Mouse (Mus musculus): Measurements from ENCODE around the gene Olfr1291-ps1. TPM values are rescaled to one million over a fixed set of nuclear protein-coding genes. Genes with fewer than 3 reads are reported as not detected.

Olfr1291-ps1 gene
- total and polyA plus RNA-seq, 2 experiments from 2014 or later: not detected

DNA sequence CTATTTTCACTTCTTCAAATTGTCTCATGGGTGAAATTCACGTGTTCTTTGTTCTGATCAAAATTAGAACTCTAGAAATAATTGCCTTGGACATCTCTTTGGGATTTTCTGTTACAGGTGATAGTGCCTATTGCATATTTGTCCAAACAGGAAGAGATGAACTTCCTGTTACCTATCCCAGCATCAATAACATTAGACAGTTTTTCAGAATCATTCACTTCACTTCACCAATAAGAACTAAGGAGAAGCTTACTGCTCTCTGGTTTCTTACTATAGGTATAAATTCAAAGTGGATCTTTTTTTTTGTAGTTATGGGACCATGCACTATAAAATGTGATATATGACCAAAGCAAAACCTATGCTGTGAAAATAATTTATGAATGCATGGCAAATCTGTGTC lies 43.2 kb downstream of the Olfr1291-ps1 start, which contains the start of gene Olfr1294:
TSS of gene Olfr1294 (minus strand) at position 101 of the 400 bp plus-strand sequence.
- no peak within 1 kb of the TSS for H3K9ac ChIP-seq
- no peak within 1 kb of the TSS for H3K27ac ChIP-seq (ENCODE audit: low read depth, low read length)
- no peaks in the 10 kb centered on the region for H3K27me3 ChIP-seq (ENCODE audit: insufficient read depth, low read length)
- H3K36me3 ChIP-seq (ENCODE audit: insufficient read depth): no peaks in the 10 kb centered on the region
- no peak for DNase-seq
- no peak for ATAC-seq
- H3K9me3 ChIP-seq (ENCODE audit: low read length): no peaks in the 10 kb centered on the region
- TF ChIP-seq CTCF (IDR thresholded peaks at IDR 0.05; ENCODE audit: low read depth): no peak
- no peak within 1 kb of the TSS for H3K4me2 ChIP-seq (ENCODE audit: low read depth)
- H3K4me3 ChIP-seq (ENCODE audit: low read depth, low read length): no peak within 1 kb of the TSS
- no peaks in the 10 kb centered on the region for H3K4me1 ChIP-seq (ENCODE audit: insufficient read depth)
- WGBS: 49% methylated on average over 1 of the region's 1 CpGs

Other genes starting within 250 kb of the Olfr1291-ps1 start
- not detected in 2 replicates for gene Olfr1276, start 242.7 kb upstream of the Olfr1291-ps1 start, total RNA-seq (2014; rRNA removed)
- not detected in 2 replicates for gene Olfr1276, start 242.7 kb upstream of the Olfr1291-ps1 start, polyA plus RNA-seq (2015; fragmentation: Nextera tagmentation; extraction: Ambion mirVana)
- not detected in 2 replicates for gene Olfr1277, start 223.1 kb upstream of the Olfr1291-ps1 start, total RNA-seq (2014; rRNA removed)
- not detected in 2 replicates for gene Olfr1277, start 223.1 kb upstream of the Olfr1291-ps1 start, polyA plus RNA-seq (2015; fragmentation: Nextera tagmentation; extraction: Ambion mirVana)
- gene Olfr1278, start 207.0 kb upstream of the Olfr1291-ps1 start, total RNA-seq (2014; rRNA removed): not detected in 2 replicates
- gene Olfr1278, start 207.0 kb upstream of the Olfr1291-ps1 start, polyA plus RNA-seq (2015; fragmentation: Nextera tagmentation; extraction: Ambion mirVana): not detected in 2 replicates
- gene Olfr1279, start 196.5 kb upstream of the Olfr1291-ps1 start, total RNA-seq (2014; rRNA removed): not detected in 2 replicates
- gene Olfr1279, start 196.5 kb upstream of the Olfr1291-ps1 start, polyA plus RNA-seq (2015; fragmentation: Nextera tagmentation; extraction: Ambion mirVana): not detected in 2 replicates
- not detected in 2 replicates for gene Olfr1280, start 183.2 kb upstream of the Olfr1291-ps1 start, total RNA-seq (2014; rRNA removed)
- not detected in 2 replicates for gene Olfr1280, start 183.2 kb upstream of the Olfr1291-ps1 start, polyA plus RNA-seq (2015; fragmentation: Nextera tagmentation; extraction: Ambion mirVana)
- gene Olfr1281, start 170.7 kb upstream of the Olfr1291-ps1 start, total RNA-seq (2014; rRNA removed): not detected in 2 replicates
- not detected in 2 replicates for gene Olfr1281, start 170.7 kb upstream of the Olfr1291-ps1 start, polyA plus RNA-seq (2015; fragmentation: Nextera tagmentation; extraction: Ambion mirVana)
- gene Olfr1282, start 161.1 kb upstream of the Olfr1291-ps1 start, total RNA-seq (2014; rRNA removed): not detected in 2 replicates
- gene Olfr1282, start 161.1 kb upstream of the Olfr1291-ps1 start, polyA plus RNA-seq (2015; fragmentation: Nextera tagmentation; extraction: Ambion mirVana): not detected in 2 replicates
- gene Olfr1283, start 130.4 kb upstream of the Olfr1291-ps1 start, total RNA-seq (2014; rRNA removed): not detected in 2 replicates
- gene Olfr1283, start 130.4 kb upstream of the Olfr1291-ps1 start, polyA plus RNA-seq (2015; fragmentation: Nextera tagmentation; extraction: Ambion mirVana): not detected in 2 replicates
- gene Olfr1284, start 121.7 kb upstream of the Olfr1291-ps1 start, total RNA-seq (2014; rRNA removed): not detected in 2 replicates
- gene Olfr1284, start 121.7 kb upstream of the Olfr1291-ps1 start, polyA plus RNA-seq (2015; fragmentation: Nextera tagmentation; extraction: Ambion mirVana): not detected in 2 replicates
- gene Olfr1286, start 74.1 kb upstream of the Olfr1291-ps1 start, total RNA-seq (2014; rRNA removed): not detected in 2 replicates
- gene Olfr1286, start 74.1 kb upstream of the Olfr1291-ps1 start, polyA plus RNA-seq (2015; fragmentation: Nextera tagmentation; extraction: Ambion mirVana): not detected in 2 replicates
- not detected in 2 replicates for gene Olfr1287, start 48.0 kb upstream of the Olfr1291-ps1 start, total RNA-seq (2014; rRNA removed)
- not detected in 2 replicates for gene Olfr1287, start 48.0 kb upstream of the Olfr1291-ps1 start, polyA plus RNA-seq (2015; fragmentation: Nextera tagmentation; extraction: Ambion mirVana)
- gene Olfr1288, start 23.1 kb upstream of the Olfr1291-ps1 start, total RNA-seq (2014; rRNA removed): not detected in 2 replicates
- gene Olfr1288, start 23.1 kb upstream of the Olfr1291-ps1 start, polyA plus RNA-seq (2015; fragmentation: Nextera tagmentation; extraction: Ambion mirVana): not detected in 2 replicates
- not detected in 2 replicates for gene Olfr1289, start 16.4 kb upstream of the Olfr1291-ps1 start, total RNA-seq (2014; rRNA removed)
- not detected in 2 replicates for gene Olfr1289, start 16.4 kb upstream of the Olfr1291-ps1 start, polyA plus RNA-seq (2015; fragmentation: Nextera tagmentation; extraction: Ambion mirVana)
- not detected in 2 replicates for gene Olfr1290, start 3.4 kb upstream of the Olfr1291-ps1 start, total RNA-seq (2014; rRNA removed)
- not detected in 2 replicates for gene Olfr1290, start 3.4 kb upstream of the Olfr1291-ps1 start, polyA plus RNA-seq (2015; fragmentation: Nextera tagmentation; extraction: Ambion mirVana)
- gene Olfr1293-ps, start 28.0 kb downstream of the Olfr1291-ps1 start, total RNA-seq (2014; rRNA removed): not detected in 2 replicates
- gene Olfr1293-ps, start 28.0 kb downstream of the Olfr1291-ps1 start, polyA plus RNA-seq (2015; fragmentation: Nextera tagmentation; extraction: Ambion mirVana): not detected in 2 replicates
- gene Olfr1294, start 43.1 kb downstream of the Olfr1291-ps1 start, total RNA-seq (2014; rRNA removed): not detected in 2 replicates
- not detected in 2 replicates for gene Olfr1294, start 43.1 kb downstream of the Olfr1291-ps1 start, polyA plus RNA-seq (2015; fragmentation: Nextera tagmentation; extraction: Ambion mirVana)
- gene Olfr1295, start 72.5 kb downstream of the Olfr1291-ps1 start, total RNA-seq (2014; rRNA removed): not detected in 2 replicates
- not detected in 2 replicates for gene Olfr1295, start 72.5 kb downstream of the Olfr1291-ps1 start, polyA plus RNA-seq (2015; fragmentation: Nextera tagmentation; extraction: Ambion mirVana)
- not detected in 2 replicates for gene Olfr1297, start 129.3 kb downstream of the Olfr1291-ps1 start, total RNA-seq (2014; rRNA removed)
- gene Olfr1297, start 129.3 kb downstream of the Olfr1291-ps1 start, polyA plus RNA-seq (2015; fragmentation: Nextera tagmentation; extraction: Ambion mirVana): not detected in 2 replicates
- not detected in 2 replicates for gene Olfr1298, start 152.0 kb downstream of the Olfr1291-ps1 start, total RNA-seq (2014; rRNA removed)
- gene Olfr1298, start 152.0 kb downstream of the Olfr1291-ps1 start, polyA plus RNA-seq (2015; fragmentation: Nextera tagmentation; extraction: Ambion mirVana): not detected in 2 replicates
- gene Olfr1299, start 164.2 kb downstream of the Olfr1291-ps1 start, total RNA-seq (2014; rRNA removed): not detected in 2 replicates
- not detected in 2 replicates for gene Olfr1299, start 164.2 kb downstream of the Olfr1291-ps1 start, polyA plus RNA-seq (2015; fragmentation: Nextera tagmentation; extraction: Ambion mirVana)

Measured in forebrain, postnatal 0 days (tissue).